Mouse (Mus musculus) kidney, adult 2 months (tissue): ENCODE measurements around the gene Fam151b.

Source experiments
- CTCF ChIP-seq: fragments of 200-500 bp; conservative IDR thresholded peaks from 2 replicates; pipeline ENCODE4 v1.5.1; 2011; ENCODE audit warnings: low read depth, mild to moderate bottlenecking, control low read depth, low read length, moderate library complexity, mixed read lengths; ENCODE audit not compliant: insufficient read depth, insufficient read length
- POLR2A ChIP-seq: fragments of 200-500 bp; IDR thresholded peaks from one replicate; pipeline ENCODE4 v1.6.1; 2011; ENCODE audit warnings: low read depth, low read length, control low read depth

GRCm38 (mm10) chr13:92425758-92426264, 58.0 kb downstream of the Fam151b start, which contains the start of gene Ankrd34b:
- no peak for TF ChIP-seq CTCF
- TF ChIP-seq POLR2A, result no peak
